27 mouse cellular contexts compared by ENCODE assay signal in the genomic region with DNA sequence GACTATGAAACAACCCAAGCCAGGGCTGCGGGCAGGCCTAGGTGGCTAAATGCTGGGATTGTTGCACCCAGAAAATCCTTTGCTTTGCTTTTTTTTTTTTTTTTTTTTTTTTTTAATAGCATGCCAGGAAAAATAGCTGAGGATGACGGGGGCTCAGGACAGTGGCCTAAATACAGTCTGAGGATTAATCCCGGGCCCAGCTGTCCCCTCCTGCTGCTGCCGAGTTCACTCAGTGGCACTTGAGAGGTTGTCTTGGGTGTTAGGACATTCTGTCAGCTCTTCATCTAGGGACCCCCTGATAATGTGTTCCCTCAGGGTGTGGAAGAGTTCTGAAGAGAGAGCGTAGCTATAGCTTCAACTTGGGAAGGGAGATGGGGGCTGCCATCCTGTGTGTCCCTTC. TPM values are rescaled to one million over a fixed set of nuclear protein-coding genes. Genes with fewer than 3 reads are reported as not detected.
DNase-seq lines count a peak whose midpoint lies in the region; ATAC-seq and TF ChIP-seq lines count a peak whose summit lies in the region.
"Had no signal": no experiment of that assay in that cellular context is flagged by ENCODE, and none has a peak within 500 bp of the region (broad histone marks: within the 10 kb centered on the region; RNA-seq: fewer than 3 reads in every experiment).

No protein-coding gene starts in this region.

- no peak for TF ChIP-seq CTCF in lung, postnatal 0 days (IDR thresholded peaks at IDR 0.05)

- ATAC-seq in heart, embryonic 15.5 days (replicated peaks; ENCODE audit: insufficient number of reproducible peaks, insufficient read depth, low FRiP score, low read depth) = no peak
- ATAC-seq in lung, postnatal 0 days = 0 out of 2 replicates have a peak, but pooled peaks have one; percentile 5
- ATAC-seq: forebrain, embryonic 16.5 days; midbrain, embryonic 15.5 days had no signal

- 68% methylated on average over 5 of the region's 5 CpGs for whole genome bisulfite sequencing in heart, embryonic 15.5 days
- 49% methylated on average over 5 of the region's 5 CpGs for WGBS in lung, postnatal 0 days
- WGBS in midbrain, embryonic 10.5 days = 87% methylated on average over 5 of the region's 5 CpGs

- no peaks in the 10 kb centered on the region for H3K27me3 ChIP-seq in heart, embryonic 15.5 days
- H3K27me3 ChIP-seq in lung, postnatal 0 days (replicated peaks; ENCODE audit: insufficient read depth, low read length) = no peaks in the 10 kb centered on the region
- peaks cover 15% of the 10 kb centered on the region for H3K27me3 ChIP-seq in midbrain, embryonic 10.5 days (ENCODE audit: low read depth, poor library complexity, severe bottlenecking)
- H3K27me3 ChIP-seq: midbrain, embryonic 15.5 days; neural tube, embryonic 12.5 days had no signal

- H3K4me2 ChIP-seq in heart, embryonic 15.5 days = no peak overlapping the region
- H3K4me2 ChIP-seq in lung, postnatal 0 days (replicated peaks; ENCODE audit: low read depth, low read length) = no peak overlapping the region
- H3K4me2 ChIP-seq: midbrain, embryonic 15.5 days; neural tube, embryonic 12.5 days had no signal

- H3K4me1 ChIP-seq in heart, embryonic 15.5 days (replicated peaks) = peaks cover 7% of the 10 kb centered on the region
- peaks cover 3% of the 10 kb centered on the region; the same call in 1 of the 2 replicates for H3K4me1 ChIP-seq in lung, postnatal 0 days (ENCODE audit: insufficient read depth, low read depth, low read length)
- H3K4me1 ChIP-seq in midbrain, embryonic 10.5 days = peaks cover 24% of the 10 kb centered on the region
- H3K4me1 ChIP-seq: midbrain, embryonic 15.5 days had no signal

- no peaks in the 10 kb centered on the region for H3K36me3 ChIP-seq in heart, embryonic 15.5 days
- H3K36me3 ChIP-seq in lung, postnatal 0 days (ENCODE audit: insufficient read depth, low read length) = no peaks in the 10 kb centered on the region
- no peaks in the 10 kb centered on the region for H3K36me3 ChIP-seq in midbrain, embryonic 10.5 days
- H3K36me3 ChIP-seq: forebrain, embryonic 10.5 days; hindbrain, embryonic 10.5 days; midbrain, embryonic 15.5 days; neural tube, embryonic 12.5 days had no signal

- no peak for TF ChIP-seq EP300 in lung, postnatal 0 days (IDR thresholded peaks at IDR 0.05)

- peak overlapping the region; percentile 7; the same call in 1 of the 2 replicates for H3K27ac ChIP-seq in heart, embryonic 15.5 days
- peak overlapping the region; percentile 66 for H3K27ac ChIP-seq in lung, postnatal 0 days (ENCODE audit: low read length)
- H3K27ac ChIP-seq in midbrain, embryonic 10.5 days (replicated peaks) = no peak overlapping the region; the same call in 1 of the 2 replicates
- H3K27ac ChIP-seq: heart, adult 2 months; midbrain, embryonic 15.5 days; neural tube, embryonic 12.5 days had no signal

- H3K9me3 ChIP-seq in heart, embryonic 15.5 days (replicated peaks) = no peaks in the 10 kb centered on the region
- H3K9me3 ChIP-seq in lung, postnatal 0 days (ENCODE audit: low read length) = no peaks in the 10 kb centered on the region
- H3K9me3 ChIP-seq in midbrain, embryonic 10.5 days (replicated peaks) = no peaks in the 10 kb centered on the region
- H3K9me3 ChIP-seq: forebrain, embryonic 10.5 days; hindbrain, embryonic 10.5 days; midbrain, embryonic 15.5 days; neural tube, embryonic 12.5 days had no signal

- H3K9ac ChIP-seq in heart, embryonic 15.5 days = no peak overlapping the region
- no peak overlapping the region for H3K9ac ChIP-seq in lung, postnatal 0 days (replicated peaks; ENCODE audit: low read depth)
- H3K9ac ChIP-seq: midbrain, embryonic 15.5 days; neural tube, embryonic 12.5 days had no signal

- H3K4me3 ChIP-seq in heart, embryonic 15.5 days = no peak overlapping the region
- H3K4me3 ChIP-seq in lung, postnatal 0 days (ENCODE audit: low read depth, low read length) = no peak overlapping the region
- H3K4me3 ChIP-seq in midbrain, embryonic 10.5 days = no peak overlapping the region
- H3K4me3 ChIP-seq: forebrain, embryonic 10.5 days; heart, adult 2 months; hindbrain, embryonic 10.5 days; midbrain, embryonic 15.5 days; neural tube, embryonic 12.5 days had no signal

- DNase-seq in heart, adult 11 months = no peak
- DNase-seq in lung, postnatal 0 days (ENCODE audit: low spot score) = peak; percentile 37
- no peak for DNase-seq in lung, postnatal 25 days (ENCODE audit: low spot score)
- peak; percentile 45 for DNase-seq in retina, adult 2 months (ENCODE audit: low read depth, low spot score)
- DNase-seq in midbrain, embryonic 10.5 days (ENCODE audit: low spot score) = no peak
- DNase-seq in layer of hippocampus, adult 18-20 months (ENCODE audit: low spot score in 2 of 2) = no peak
- DNase-seq: adrenal gland, postnatal 36 days; cerebellum, adult 9-10 months; gastrocnemius, postnatal 25 days; heart, adult 2 months; kidney, adult 18-20 months; kidney, postnatal 10 days; layer of hippocampus, postnatal 36 days had no signal

RNA-seq across cellular contexts. Expression of a gene that starts 18.5 kb away (rescaled TPM):
- not detected in 2 replicates for polyA plus RNA-seq in heart, embryonic 15.5 days (2015; fragmentation: Nextera tagmentation; extraction: Ambion mirVana)
- 0.26 TPM in 1 of 2 replicates, not detected in the other for polyA plus RNA-seq in lung, postnatal 0 days (2015; fragmentation: Nextera tagmentation; extraction: Ambion mirVana)
- not detected in 2 replicates for polyA plus RNA-seq in midbrain, embryonic 10.5 days (2016; fragmentation: Nextera tagmentation; extraction: Ambion mirVana)
- not detected for total RNA-seq in layer of hippocampus, adult 18-20 months (2021)
- total RNA-seq: ES-E14; gastrocnemius, postnatal 25 days; heart, adult 2 months; layer of hippocampus, postnatal 36 days; left cerebral cortex, postnatal 10 days; liver, adult 2 months; megakaryocyte-erythroid progenitor cell, adult 5-6 weeks had no signal
- polyA plus RNA-seq: forebrain, embryonic 10.5 days; forebrain, embryonic 16.5 days; heart, adult 2 months; heart, postnatal 0 days; hindbrain, embryonic 10.5 days; hindbrain, embryonic 16.5 days; limb, embryonic 11.5 days; liver, adult 2 months; liver, embryonic 16.5 days; midbrain, embryonic 15.5 days; neural tube, embryonic 12.5 days had no signal

Comparison
In these comparisons a context has a peak if more than half of its experiments do, and no peak if none do; other contexts are left out.
1. DNase-seq: peak in lung, postnatal 0 days (single experiment) and retina, adult 2 months (single experiment); none in heart, adult 11 months (single experiment), lung, postnatal 25 days (single experiment), midbrain, embryonic 10.5 days (single experiment) and layer of hippocampus, adult 18-20 months (0 of 2).